Mouse (Mus musculus): ENCODE measurements around the gene Cfap157. TPM values are rescaled to one million over a fixed set of nuclear protein-coding genes. Genes with fewer than 3 reads are reported as not detected.

Gene Cfap157
- polyA plus RNA-seq, 1 experiment from 2014 or later = 0.39 TPM

DNA sequence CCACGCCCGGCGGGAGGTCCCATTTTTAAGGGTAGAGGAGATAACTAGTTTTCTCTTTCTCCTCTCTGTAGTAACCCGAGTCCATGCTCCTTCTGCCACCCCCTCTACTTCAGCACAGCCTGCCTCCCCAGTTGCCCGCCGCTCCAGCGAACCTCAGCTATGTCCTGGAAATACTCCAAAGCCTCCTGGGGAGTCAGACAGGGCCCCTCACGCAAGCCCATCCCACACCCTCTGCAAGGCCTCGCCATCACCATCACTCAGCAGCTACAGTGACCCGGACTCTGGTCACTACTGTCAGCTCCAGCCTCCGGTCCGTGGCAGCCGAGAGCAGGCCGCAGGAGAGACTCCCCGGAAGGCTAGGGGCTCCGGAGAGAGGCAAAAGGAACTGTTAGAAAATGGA is 35.1 kb downstream of the Cfap157 start:
- Histone ChIP-seq H3K9me3 (ENCODE audit: control insufficient read depth, low read length) (no peaks in the 10 kb centered on the region), H3K9ac (ENCODE audit: low read depth, low read length) (no peak overlapping the region), H3K36me3 (ENCODE audit: control insufficient read depth, insufficient read depth, low read length) (peaks cover 38% of the 10 kb centered on the region), H3K4me1 (ENCODE audit: control insufficient read depth, insufficient read depth, low read length) (no peaks in the 10 kb centered on the region), H3K4me2 (replicated peaks; ENCODE audit: low read depth, low read length) (no peak overlapping the region), H3K27me3 (ENCODE audit: control insufficient read depth, insufficient read depth, low read length) (no peaks in the 10 kb centered on the region), H3K4me3 (ENCODE audit: low read length) (no peak overlapping the region), H3K27ac (ENCODE audit: low read depth, low read length) (no peak overlapping the region)
- 87% methylated on average over 16 of the region's 16 CpGs for WGBS
- no peak for ATAC-seq (ENCODE audit: low FRiP score, low TSS enrichment)

DNA sequence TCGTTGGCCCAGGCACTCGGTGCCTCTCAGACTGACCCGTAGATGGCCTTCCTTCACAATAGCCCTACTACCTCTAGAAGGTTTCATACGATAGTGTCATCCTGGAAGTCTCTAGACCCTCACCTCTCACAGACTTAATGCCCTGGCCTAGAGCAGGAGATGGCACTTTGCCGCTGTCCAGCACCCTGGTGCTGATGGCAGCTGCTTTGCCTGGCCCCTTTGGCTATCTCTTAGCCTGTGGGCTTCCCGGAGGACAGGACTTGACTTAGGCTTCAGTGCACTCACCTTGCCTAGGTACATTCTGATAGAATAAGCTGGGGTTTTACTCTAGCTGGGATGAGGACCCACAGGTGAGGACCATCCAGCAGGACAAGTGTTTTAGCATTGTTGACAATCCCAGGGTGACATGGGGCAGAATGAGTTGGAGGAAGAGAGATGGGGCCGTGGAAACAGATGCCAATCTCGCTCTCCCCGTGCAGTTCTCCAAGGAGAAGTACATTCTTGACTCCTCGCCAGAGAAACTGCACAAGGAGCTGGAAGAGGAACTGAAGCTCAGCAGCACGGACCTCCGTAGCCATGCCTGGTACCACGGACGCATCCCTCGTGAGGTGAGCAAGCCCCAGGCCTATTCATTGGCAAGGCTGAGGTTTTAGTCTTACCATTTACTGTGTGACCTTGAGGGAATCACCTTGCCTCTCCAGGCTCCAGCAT is 39.8 kb downstream of the Cfap157 start:
- no peaks in the 10 kb centered on the region for H3K9me3 ChIP-seq (ENCODE audit: control insufficient read depth, low read length)
- H3K36me3 ChIP-seq (ENCODE audit: control insufficient read depth, insufficient read depth, low read length) = peaks cover 23% of the 10 kb centered on the region
- no peak for ATAC-seq (ENCODE audit: low FRiP score, low TSS enrichment)
- peaks cover 22% of the 10 kb centered on the region for H3K27me3 ChIP-seq (ENCODE audit: control insufficient read depth, insufficient read depth, low read length)
- no peak overlapping the region for H3K9ac ChIP-seq (ENCODE audit: low read depth, low read length)
- H3K4me1 ChIP-seq (ENCODE audit: control insufficient read depth, insufficient read depth, low read length) = peaks cover 14% of the 10 kb centered on the region
- H3K27ac ChIP-seq (ENCODE audit: low read depth, low read length) = no peak overlapping the region
- 76% methylated on average over 15 of the region's 15 CpGs for WGBS
- no peak overlapping the region for H3K4me3 ChIP-seq (ENCODE audit: low read length)
- no peak overlapping the region for H3K4me2 ChIP-seq (replicated peaks; ENCODE audit: low read depth, low read length)

DNA sequence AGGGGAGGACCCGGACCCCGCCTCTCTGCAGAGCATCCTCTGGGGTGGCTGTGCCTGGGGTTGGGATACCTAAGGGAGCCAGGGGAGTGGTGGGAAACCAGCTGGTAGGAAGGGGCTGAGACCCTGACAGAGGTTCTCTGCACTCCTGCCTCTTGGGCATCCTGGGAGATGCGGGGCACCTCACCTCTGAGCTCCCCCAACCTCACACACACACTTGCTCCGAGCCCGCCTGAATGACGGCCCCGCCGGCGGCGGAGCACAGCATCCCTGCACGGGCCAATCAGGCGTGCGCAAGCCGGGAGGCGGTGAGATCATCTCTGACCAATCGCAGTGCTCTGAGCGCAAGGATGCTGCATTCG is 42.1 kb downstream of the Cfap157 start:
- Histone ChIP-seq H3K9ac (ENCODE audit: low read depth, low read length) (no peak overlapping the region), H3K4me3 (ENCODE audit: low read length) (peak overlapping the region; percentile 45), H3K36me3 (ENCODE audit: control insufficient read depth, insufficient read depth, low read length) (peaks cover 23% of the 10 kb centered on the region), H3K27ac (ENCODE audit: low read depth, low read length) (no peak overlapping the region), H3K4me1 (ENCODE audit: control insufficient read depth, insufficient read depth, low read length) (peaks cover 14% of the 10 kb centered on the region), H3K4me2 (replicated peaks; ENCODE audit: low read depth, low read length) (peak overlapping the region; percentile 87), H3K27me3 (ENCODE audit: control insufficient read depth, insufficient read depth, low read length) (peaks cover 22% of the 10 kb centered on the region), H3K9me3 (ENCODE audit: control insufficient read depth, low read length) (no peaks in the 10 kb centered on the region)
- 11% methylated on average over 18 of the region's 18 CpGs for WGBS
- ATAC-seq (ENCODE audit: low FRiP score, low TSS enrichment) = peak; percentile 46

DNA sequence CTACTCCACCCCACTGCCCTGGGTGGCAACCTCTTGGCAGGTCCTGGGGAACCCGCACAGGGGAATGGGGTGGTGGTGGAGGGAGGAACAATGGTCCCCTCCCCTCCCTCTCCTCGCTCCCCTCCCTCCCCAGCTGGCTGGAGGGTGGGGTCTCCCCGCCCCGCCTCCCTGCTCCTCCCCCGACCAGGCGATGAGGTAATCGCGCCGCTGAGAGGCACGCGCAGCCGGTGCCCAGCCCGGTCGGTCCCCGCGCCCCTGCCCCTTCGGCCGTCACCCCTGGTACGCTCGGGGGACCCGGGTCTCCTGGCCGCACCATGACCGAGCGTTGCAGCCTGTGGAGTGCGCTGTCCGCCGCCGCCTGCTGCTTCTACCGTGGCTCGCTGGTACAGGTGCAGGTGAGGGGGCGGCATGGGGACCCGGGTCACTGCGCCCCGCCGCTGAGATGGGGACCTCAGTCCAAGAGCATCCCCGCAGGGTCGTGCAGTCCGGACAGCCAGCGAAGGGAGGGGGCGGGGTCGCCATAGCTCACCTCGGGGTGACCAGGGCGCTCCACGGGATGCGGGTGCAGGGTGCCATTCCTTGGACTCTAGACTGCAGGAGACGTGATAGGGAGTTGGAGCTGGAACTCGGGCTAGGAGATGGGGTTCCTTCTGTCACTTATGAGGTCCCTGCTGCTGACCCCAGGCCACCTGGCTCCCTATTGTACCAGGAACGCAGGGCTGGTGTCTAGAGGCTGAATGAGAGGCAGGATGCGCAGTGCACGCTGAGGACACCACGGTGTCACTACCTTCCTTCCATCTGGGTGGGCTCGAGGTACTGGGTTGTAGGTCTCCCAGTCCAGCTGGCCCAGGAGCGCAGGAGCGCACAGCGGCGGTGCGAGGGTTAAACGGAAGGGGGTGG is 42.7 kb downstream of the Cfap157 start:
- Histone ChIP-seq H3K27me3 (ENCODE audit: control insufficient read depth, insufficient read depth, low read length) (peaks cover 22% of the 10 kb centered on the region), H3K36me3 (ENCODE audit: control insufficient read depth, insufficient read depth, low read length) (peaks cover 19% of the 10 kb centered on the region), H3K4me2 (replicated peaks; ENCODE audit: low read depth, low read length) (peak overlapping the region; percentile 87), H3K4me3 (ENCODE audit: low read length) (peak overlapping the region; percentile 45), H3K27ac (ENCODE audit: low read depth, low read length) (no peak overlapping the region), H3K9ac (ENCODE audit: low read depth, low read length) (peak overlapping the region; percentile 42; the same call in 1 of the 2 replicates), H3K9me3 (ENCODE audit: control insufficient read depth, low read length) (no peaks in the 10 kb centered on the region), H3K4me1 (ENCODE audit: control insufficient read depth, insufficient read depth, low read length) (peaks cover 14% of the 10 kb centered on the region)
- peak; percentile 44 for ATAC-seq (ENCODE audit: low FRiP score, low TSS enrichment)
- WGBS = 6% methylated on average over 41 of the region's 58 CpGs

DNA sequence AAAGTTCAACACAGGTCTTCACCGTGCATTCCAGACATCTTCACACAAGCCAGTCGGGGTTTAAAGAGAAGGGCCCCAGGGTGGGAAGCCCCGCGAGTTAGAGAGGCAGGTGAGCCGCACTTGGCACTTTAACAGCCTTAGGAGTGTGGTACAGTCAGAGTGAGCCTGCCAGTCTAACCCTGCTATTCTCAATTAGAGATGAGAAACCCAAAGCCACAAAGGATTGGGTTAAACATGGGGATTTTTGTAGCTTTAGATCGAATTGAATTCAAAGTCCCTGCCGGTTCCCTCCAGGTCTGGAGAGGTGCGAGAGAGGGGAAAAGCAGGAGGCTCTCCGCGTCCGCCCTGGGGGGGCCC is 43.3 kb downstream of the Cfap157 start, which contains the start of gene 6330409D20Rik:
TSS of gene 6330409D20Rik (minus strand) at position 101 of the 357 bp plus-strand sequence.
- H3K9ac ChIP-seq (ENCODE audit: low read depth, low read length) = peak within 1 kb of the TSS; percentile 42; the same call in 1 of the 2 replicates
- 6% methylated on average over 11 of the region's 11 CpGs for WGBS
- ATAC-seq (ENCODE audit: low FRiP score, low TSS enrichment) = no peak
- peak within 1 kb of the TSS; percentile 45 for H3K4me3 ChIP-seq (ENCODE audit: low read length)
- no peak within 1 kb of the TSS for H3K27ac ChIP-seq (ENCODE audit: low read depth, low read length)
- H3K4me2 ChIP-seq (replicated peaks; ENCODE audit: low read depth, low read length) = peak within 1 kb of the TSS; percentile 87
- H3K9me3 ChIP-seq (ENCODE audit: control insufficient read depth, low read length) = no peaks in the 10 kb centered on the region
- H3K27me3 ChIP-seq (ENCODE audit: control insufficient read depth, insufficient read depth, low read length) = peaks cover 22% of the 10 kb centered on the region
- peaks cover 14% of the 10 kb centered on the region for H3K4me1 ChIP-seq (ENCODE audit: control insufficient read depth, insufficient read depth, low read length)
- H3K36me3 ChIP-seq (ENCODE audit: control insufficient read depth, insufficient read depth, low read length) = peaks cover 13% of the 10 kb centered on the region

DNA sequence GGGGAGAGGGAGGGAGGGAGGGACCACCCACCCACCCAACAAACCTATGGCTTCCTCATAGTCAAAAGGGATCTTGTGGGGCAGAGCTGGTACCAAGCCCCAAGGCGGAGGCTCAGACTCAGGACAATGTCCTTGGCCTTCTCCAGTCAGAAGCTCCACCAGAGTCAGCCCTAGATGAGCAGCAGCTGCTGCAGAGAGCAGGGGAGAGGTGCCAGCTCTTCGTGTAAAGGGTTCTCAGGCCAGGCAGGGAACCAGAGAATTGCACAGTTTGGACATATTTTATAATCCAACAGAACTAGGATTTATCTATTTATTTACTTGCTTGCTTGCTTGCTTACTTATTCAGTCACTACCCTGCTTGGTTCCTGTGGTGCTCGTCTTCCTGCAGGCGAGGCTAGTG is 44.9 kb downstream of the Cfap157 start:
- H3K4me3 ChIP-seq (ENCODE audit: low read length) = no peak overlapping the region
- no peak overlapping the region for H3K9ac ChIP-seq (ENCODE audit: low read depth, low read length)
- H3K4me1 ChIP-seq (ENCODE audit: control insufficient read depth, insufficient read depth, low read length) = peaks cover 25% of the 10 kb centered on the region
- no peaks in the 10 kb centered on the region for H3K9me3 ChIP-seq (ENCODE audit: control insufficient read depth, low read length)
- H3K27me3 ChIP-seq (ENCODE audit: control insufficient read depth, insufficient read depth, low read length) = peaks cover 22% of the 10 kb centered on the region
- ATAC-seq (ENCODE audit: low FRiP score, low TSS enrichment) = no peak
- no peak overlapping the region for H3K27ac ChIP-seq (ENCODE audit: low read depth, low read length)
- peaks cover 7% of the 10 kb centered on the region; the same call in 1 of the 2 replicates for H3K36me3 ChIP-seq (ENCODE audit: control insufficient read depth, insufficient read depth, low read length)
- H3K4me2 ChIP-seq (replicated peaks; ENCODE audit: low read depth, low read length) = no peak overlapping the region
- 79% methylated on average over 4 of the region's 4 CpGs for WGBS

DNA sequence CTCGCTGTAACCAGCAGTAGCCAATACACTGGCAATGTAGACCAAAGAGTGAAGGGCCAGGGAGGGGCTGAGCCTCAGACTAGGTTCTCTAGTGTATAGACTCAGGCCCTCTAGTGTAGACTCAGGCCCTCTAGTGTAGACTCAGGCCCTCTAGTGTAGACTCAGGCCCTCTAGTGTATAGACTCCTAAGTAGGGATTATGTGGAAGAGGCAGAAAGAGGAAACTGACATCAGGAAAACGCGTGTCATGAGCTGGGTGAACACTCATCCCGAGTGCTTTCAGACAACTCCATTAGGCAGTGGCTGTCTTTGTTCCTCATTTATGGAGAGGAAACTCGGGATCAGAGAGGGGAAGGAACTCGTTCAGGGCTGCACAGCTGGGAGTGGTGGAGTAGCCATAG is 47.2 kb downstream of the Cfap157 start:
- Histone ChIP-seq H3K27ac (ENCODE audit: low read depth, low read length) (no peak overlapping the region), H3K9ac (ENCODE audit: low read depth, low read length) (no peak overlapping the region), H3K4me3 (ENCODE audit: low read length) (no peak overlapping the region), H3K4me2 (replicated peaks; ENCODE audit: low read depth, low read length) (no peak overlapping the region), H3K36me3 (ENCODE audit: control insufficient read depth, insufficient read depth, low read length) (peaks cover 7% of the 10 kb centered on the region; the same call in 1 of the 2 replicates), H3K27me3 (ENCODE audit: control insufficient read depth, insufficient read depth, low read length) (peaks cover 15% of the 10 kb centered on the region), H3K4me1 (ENCODE audit: control insufficient read depth, insufficient read depth, low read length) (peaks cover 24% of the 10 kb centered on the region), H3K9me3 (ENCODE audit: control insufficient read depth, low read length) (no peaks in the 10 kb centered on the region)
- no peak for ATAC-seq (ENCODE audit: low FRiP score, low TSS enrichment)
- WGBS = 65% methylated on average over 6 of the region's 6 CpGs

DNA sequence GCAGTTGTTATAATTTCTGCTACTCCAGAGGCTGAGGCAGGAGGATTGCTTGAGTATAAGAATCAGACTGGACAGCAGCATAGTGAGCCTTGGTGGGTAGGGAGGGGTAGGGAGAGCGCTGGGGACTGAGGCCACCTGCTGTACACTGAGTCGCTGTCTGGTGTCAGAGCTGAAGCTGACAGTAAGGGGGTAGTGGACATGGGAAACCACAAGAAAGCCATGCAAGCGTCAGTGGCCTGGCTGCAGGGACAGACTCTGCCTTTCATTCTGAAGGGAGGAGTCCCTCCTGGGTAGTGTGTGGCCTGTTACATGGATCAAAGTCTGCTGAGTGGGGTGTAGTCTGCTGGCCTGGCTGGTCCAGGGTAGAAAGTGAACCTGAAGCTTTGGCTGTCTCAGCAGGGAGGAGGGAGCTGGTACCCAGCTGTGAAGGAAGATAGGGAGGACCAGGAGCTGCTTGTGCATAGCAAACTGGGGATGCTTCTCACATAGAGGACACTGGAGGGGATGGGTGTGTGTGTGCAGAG is 47.9 kb downstream of the Cfap157 start:
- H3K4me1 ChIP-seq (ENCODE audit: control insufficient read depth, insufficient read depth, low read length) = peaks cover 20% of the 10 kb centered on the region
- H3K4me3 ChIP-seq (ENCODE audit: low read length) = no peak overlapping the region
- no peak for ATAC-seq (ENCODE audit: low FRiP score, low TSS enrichment)
- H3K9me3 ChIP-seq (ENCODE audit: control insufficient read depth, low read length) = no peaks in the 10 kb centered on the region
- H3K9ac ChIP-seq (ENCODE audit: low read depth, low read length) = no peak overlapping the region
- no peak overlapping the region for H3K4me2 ChIP-seq (replicated peaks; ENCODE audit: low read depth, low read length)
- H3K27ac ChIP-seq (ENCODE audit: low read depth, low read length) = no peak overlapping the region
- 47% methylated on average over 3 of the region's 3 CpGs for WGBS
- H3K27me3 ChIP-seq (ENCODE audit: control insufficient read depth, insufficient read depth, low read length) = peaks cover 9% of the 10 kb centered on the region
- peaks cover 5% of the 10 kb centered on the region; the same call in 1 of the 2 replicates for H3K36me3 ChIP-seq (ENCODE audit: control insufficient read depth, insufficient read depth, low read length)

All from kidney, embryonic 14.5 days (tissue).